Mouse (Mus musculus) CD4-positive helper T cell, adult 2 months (primary cell): Measurements from ENCODE around the gene Tex48.

Experiments used
- DNase-seq: peaks from one replicate; pipeline ENCODE4 v3.0.0-alpha.2; 2012; ENCODE audit warnings: low read depth, missing footprints, low spot score

Tex48 gene

GRCm38 (mm10) chr4:63622378-63622835, at the start of gene Tex48:
Tex48 (minus strand) TSS chr4:63622428.
- DNase-seq, result peak; percentile 51

- peak; percentile 75 for DNase-seq
Observed at GRCm38 (mm10) chr4:63668255-63668654, 46.0 kb upstream of the Tex48 start.

GRCm38 (mm10) chr4:63665738-63666137, 43.5 kb upstream of the Tex48 start:
- DNase-seq, result no peak

GRCm38 (mm10) chr4:63663279-63663678, 41.1 kb upstream of the Tex48 start, which contains the start of gene Gm11214:
Gm11214 (minus strand) TSS chr4:63663379.
- no peak for DNase-seq

- no peak for DNase-seq
Observed at GRCm38 (mm10) chr4:63661857-63662256, 39.6 kb upstream of the Tex48 start.

- DNase-seq, result no peak
Observed at GRCm38 (mm10) chr4:63661426-63661825, 39.2 kb upstream of the Tex48 start.

- peak; percentile 21 for DNase-seq
Observed at GRCm38 (mm10) chr4:63659775-63660174, 37.5 kb upstream of the Tex48 start.

GRCm38 (mm10) chr4:63659086-63659485, 36.9 kb upstream of the Tex48 start:
- no peak for DNase-seq

GRCm38 (mm10) chr4:63654381-63654780, 32.2 kb upstream of the Tex48 start:
- no peak for DNase-seq

GRCm38 (mm10) chr4:63643956-63644726, 21.9 kb upstream of the Tex48 start:
- DNase-seq, result no peak

- DNase-seq, result peak; percentile 18
Observed at GRCm38 (mm10) chr4:63639842-63640241, 17.6 kb upstream of the Tex48 start.

- no peak for DNase-seq
Observed at GRCm38 (mm10) chr4:63638603-63639002, 16.4 kb upstream of the Tex48 start.

- no peak for DNase-seq
Observed at GRCm38 (mm10) chr4:63633181-63633580, 11.0 kb upstream of the Tex48 start.

- peak; percentile 68 for DNase-seq
Observed at GRCm38 (mm10) chr4:63627111-63627510, 4.9 kb upstream of the Tex48 start.

- DNase-seq, result no peak
Observed at GRCm38 (mm10) chr4:63625563-63626080, 3.4 kb upstream of the Tex48 start.

- DNase-seq, result peak; percentile 37
Observed at GRCm38 (mm10) chr4:63621861-63622260, 367 bp downstream of the Tex48 start.

- no peak for DNase-seq
Observed at GRCm38 (mm10) chr4:63608391-63608790, 13.8 kb downstream of the Tex48 start.

- DNase-seq, result no peak
Observed at GRCm38 (mm10) chr4:63605968-63606367, 16.3 kb downstream of the Tex48 start.

- no peak for DNase-seq
Observed at GRCm38 (mm10) chr4:63605545-63605944, 16.7 kb downstream of the Tex48 start.

GRCm38 (mm10) chr4:63604945-63605344, 17.3 kb downstream of the Tex48 start, which contains the start of gene Gm11213:
Gm11213 (minus strand) TSS chr4:63605261.
- DNase-seq, result no peak

- no peak for DNase-seq
Observed at GRCm38 (mm10) chr4:63601263-63601662, 21.0 kb downstream of the Tex48 start.

- DNase-seq, result no peak
Observed at GRCm38 (mm10) chr4:63600786-63601185, 21.4 kb downstream of the Tex48 start.

- no peak for DNase-seq
Observed at GRCm38 (mm10) chr4:63596010-63596409, 26.2 kb downstream of the Tex48 start.
